Mouse (Mus musculus) forebrain, embryonic 16.5 days (tissue): ENCODE data around the gene Xrra1. TPM values are rescaled to one million over a fixed set of nuclear protein-coding genes. Genes with fewer than 3 reads are reported as not detected.
"Not testable (repeated sequence)": the region's sequence is repeated elsewhere in the genome, so short reads cannot be mapped to it uniquely, and the experiment has no call there.

Experiments
- ATAC-seq: fragments of 200-750 bp; cut with Nextera tagmentation; 2 replicates; pipeline ENCODE4 v1.8.0; 2017; ENCODE audit warnings: mild to moderate bottlenecking, moderate library complexity
- H3K27ac ChIP-seq: fragments of 300-500 bp; sonication (generic); 2 replicates; pipeline ENCODE4 v1.5.1; 2014; ENCODE audit warnings: low read length, control low read depth
- H3K27me3 ChIP-seq: fragments of 300-500 bp; sonication (generic); replicated peaks from 2 replicates; pipeline ENCODE4 v1.6.1; 2014; ENCODE audit warnings: low read length; ENCODE audit not compliant: control insufficient read depth, insufficient read depth
- H3K36me3 ChIP-seq: fragments of 300-500 bp; sonication (generic); 2 replicates; pipeline ENCODE4 v1.6.1; 2014; ENCODE audit not compliant: control insufficient read depth, insufficient read depth
- H3K4me1 ChIP-seq: fragments of 300-500 bp; sonication (generic); replicated peaks from 2 replicates; pipeline ENCODE4 v1.6.1; 2014; ENCODE audit warnings: low read length; ENCODE audit not compliant: control insufficient read depth, insufficient read depth
- H3K4me2 ChIP-seq: fragments of 300-500 bp; sonication (generic); 2 replicates; pipeline ENCODE4 v1.6.1; 2014; ENCODE audit warnings: mild to moderate bottlenecking, low read length, control low read depth
- H3K4me3 ChIP-seq: fragments of 300-500 bp; sonication (generic); replicated peaks from 2 replicates; pipeline ENCODE4 v1.5.1; 2014; ENCODE audit warnings: mild to moderate bottlenecking, low read length, control low read depth
- H3K9ac ChIP-seq: fragments of 300-500 bp; sonication (generic); replicated peaks from 2 replicates; pipeline ENCODE4 v1.6.1; 2014; ENCODE audit warnings: low read depth, low read length, control low read depth
- H3K9me3 ChIP-seq: fragments of 300-500 bp; sonication (generic); 2 replicates; pipeline ENCODE4 v1.6.1; 2016; ENCODE audit warnings: low read length; ENCODE audit not compliant: control insufficient read depth
- WGBS: fragments of 180-500 bp; shearing (Covaris S2); extraction: QIAGEN DNeasy Blood & Tissue Kit; methylation state at CpG from one replicate; pipeline ENCODE4 v1.1.7; 2014; 5-methylcytosine and 5-hydroxymethylcytosine counted together
- polyA plus RNA-seq: library from polyadenylated mRNA; unstranded; fragments of >200 nt; fragmentation: Nextera tagmentation; extraction: Ambion mirVana; gene quantifications from 2 replicates; pipeline ENCODE4 v1.2.1, GENCODE M21; 2015

Xrra1 gene
- polyA plus RNA-seq, 1 experiment from 2014 or later = 0.70 TPM

DNA sequence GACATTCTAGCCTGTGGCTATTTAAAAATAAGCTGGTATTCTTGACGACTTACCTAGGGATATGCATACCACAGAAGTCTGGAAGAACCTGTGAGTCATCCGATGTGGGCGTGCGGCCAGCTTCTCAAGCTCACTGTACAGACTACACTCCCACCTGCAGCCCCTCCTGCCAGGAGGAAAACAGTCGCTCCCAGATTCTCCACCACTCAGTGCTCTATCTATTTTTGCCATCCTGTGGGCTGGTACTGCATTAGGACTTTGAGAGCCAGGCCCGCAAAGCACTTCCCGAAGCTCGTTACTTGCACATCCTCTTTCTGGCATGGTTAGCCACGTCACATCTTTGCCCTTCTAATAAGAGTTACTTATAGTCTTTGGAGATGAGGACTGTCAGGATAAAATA is 88.4 kb downstream of the Xrra1 start:
- H3K36me3 ChIP-seq = peaks cover 11% of the 10 kb centered on the region; the same call in 1 of the 2 replicates
- no peak for ATAC-seq
- WGBS = 83% methylated on average over 9 of the region's 9 CpGs

DNA sequence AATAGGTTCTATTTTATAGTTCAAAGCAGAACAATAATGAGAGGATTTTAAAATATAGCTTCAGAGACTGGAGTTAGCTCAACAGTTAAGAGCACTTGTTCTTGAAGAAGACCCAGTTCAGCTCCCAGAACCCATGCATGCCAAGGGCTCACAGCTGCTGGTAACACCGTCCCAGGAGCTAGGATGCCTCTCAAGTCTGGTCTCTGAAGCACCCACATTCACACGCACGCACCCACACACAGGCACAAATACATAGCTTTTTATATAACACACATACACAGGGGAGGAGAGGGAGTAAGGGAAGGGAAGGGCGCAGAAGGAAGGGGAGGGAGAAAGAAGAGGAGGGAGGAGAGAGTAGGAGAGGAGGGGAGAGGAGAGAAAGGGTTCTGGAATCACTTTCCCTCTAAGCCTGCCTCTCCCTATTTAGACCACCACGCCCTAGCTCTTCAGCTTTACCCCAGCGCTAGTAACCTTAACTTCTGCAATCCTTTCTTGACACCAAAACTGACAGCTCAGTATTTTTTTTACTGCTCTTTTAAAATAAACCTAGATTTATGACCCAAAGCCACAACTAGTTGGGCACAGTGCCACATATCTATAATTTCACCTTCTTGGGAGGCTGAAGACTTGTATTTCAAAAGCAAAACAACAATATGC is 94.7 kb downstream of the Xrra1 start:
- WGBS = 90% methylated on average over 6 of the region's 6 CpGs

More for the DNA sequence above, 88.4 kb downstream of the Xrra1 start:
- no peaks in the 10 kb centered on the region for H3K27me3 ChIP-seq
- H3K4me2 ChIP-seq = no peak overlapping the region
- H3K9ac ChIP-seq = no peak overlapping the region
- H3K9me3 ChIP-seq = no peaks in the 10 kb centered on the region
- no peaks in the 10 kb centered on the region; the same call in 1 of the 2 replicates for H3K4me1 ChIP-seq
- H3K4me3 ChIP-seq = no peak overlapping the region
- H3K27ac ChIP-seq = no peak overlapping the region

DNA sequence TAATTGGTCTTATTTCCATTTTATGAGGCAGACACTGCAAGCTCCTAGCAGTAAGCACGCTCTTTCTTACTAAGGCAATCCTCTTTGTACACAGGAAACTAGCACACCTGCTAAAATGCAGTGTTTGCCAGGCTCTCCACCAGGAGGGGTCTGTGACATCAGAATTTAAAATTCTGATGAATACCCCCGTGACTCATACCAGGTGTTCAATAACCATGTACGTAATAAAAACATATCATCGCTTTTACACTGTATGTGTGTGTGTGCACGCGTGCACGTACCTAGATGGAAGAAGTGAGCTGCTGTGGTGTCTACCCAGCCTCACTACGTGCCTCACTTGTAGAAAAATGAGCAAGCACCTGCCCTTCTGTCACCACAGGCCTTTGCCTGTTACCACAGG is 95.3 kb downstream of the Xrra1 start:
- Histone ChIP-seq H3K9ac (no peak overlapping the region), H3K27ac (no peak overlapping the region), H3K4me3 (no peak overlapping the region), H3K36me3 (no peaks in the 10 kb centered on the region), H3K27me3 (no peaks in the 10 kb centered on the region), H3K4me1 (peaks cover 6% of the 10 kb centered on the region), H3K4me2 (no peak overlapping the region), H3K9me3 (no peaks in the 10 kb centered on the region)
- 92% methylated on average over 8 of the region's 8 CpGs for WGBS
- no peak for ATAC-seq

More for the DNA sequence above, 94.7 kb downstream of the Xrra1 start:
- H3K36me3 ChIP-seq = no peaks in the 10 kb centered on the region
- no peak overlapping the region for H3K9ac ChIP-seq
- no peaks in the 10 kb centered on the region for H3K9me3 ChIP-seq
- H3K27me3 ChIP-seq = no peaks in the 10 kb centered on the region
- no peak overlapping the region for H3K27ac ChIP-seq
- H3K4me1 ChIP-seq = peaks cover 6% of the 10 kb centered on the region
- no peak for ATAC-seq
- H3K4me2 ChIP-seq = no peak overlapping the region
- no peak overlapping the region for H3K4me3 ChIP-seq

DNA sequence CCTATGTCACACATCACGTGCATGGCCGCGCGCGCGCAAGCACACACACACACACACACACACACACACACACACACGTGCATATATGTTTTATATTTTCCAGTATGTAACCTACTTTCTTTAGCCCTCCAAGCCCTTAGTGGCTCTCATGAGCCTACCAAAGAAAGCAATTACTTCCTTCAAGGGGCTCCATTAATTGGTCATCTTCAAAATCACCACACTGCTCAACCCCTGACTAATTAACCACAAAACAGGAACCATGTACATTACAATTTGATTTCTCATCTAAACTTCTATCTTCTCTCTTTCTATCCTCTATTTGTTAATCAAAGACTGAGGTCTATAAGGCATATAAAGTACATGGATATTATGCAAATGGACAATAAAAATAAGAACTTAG is 97.2 kb downstream of the Xrra1 start:
- WGBS = 94% methylated on average over 7 of the region's 7 CpGs
- H3K36me3 ChIP-seq = no peaks in the 10 kb centered on the region
- H3K27ac ChIP-seq = no peak overlapping the region
- no peak overlapping the region for H3K4me3 ChIP-seq
- no peak overlapping the region for H3K4me2 ChIP-seq
- no peak for ATAC-seq
- H3K4me1 ChIP-seq = peaks cover 6% of the 10 kb centered on the region
- no peak overlapping the region for H3K9ac ChIP-seq
- H3K9me3 ChIP-seq = no peaks in the 10 kb centered on the region
- no peaks in the 10 kb centered on the region for H3K27me3 ChIP-seq

DNA sequence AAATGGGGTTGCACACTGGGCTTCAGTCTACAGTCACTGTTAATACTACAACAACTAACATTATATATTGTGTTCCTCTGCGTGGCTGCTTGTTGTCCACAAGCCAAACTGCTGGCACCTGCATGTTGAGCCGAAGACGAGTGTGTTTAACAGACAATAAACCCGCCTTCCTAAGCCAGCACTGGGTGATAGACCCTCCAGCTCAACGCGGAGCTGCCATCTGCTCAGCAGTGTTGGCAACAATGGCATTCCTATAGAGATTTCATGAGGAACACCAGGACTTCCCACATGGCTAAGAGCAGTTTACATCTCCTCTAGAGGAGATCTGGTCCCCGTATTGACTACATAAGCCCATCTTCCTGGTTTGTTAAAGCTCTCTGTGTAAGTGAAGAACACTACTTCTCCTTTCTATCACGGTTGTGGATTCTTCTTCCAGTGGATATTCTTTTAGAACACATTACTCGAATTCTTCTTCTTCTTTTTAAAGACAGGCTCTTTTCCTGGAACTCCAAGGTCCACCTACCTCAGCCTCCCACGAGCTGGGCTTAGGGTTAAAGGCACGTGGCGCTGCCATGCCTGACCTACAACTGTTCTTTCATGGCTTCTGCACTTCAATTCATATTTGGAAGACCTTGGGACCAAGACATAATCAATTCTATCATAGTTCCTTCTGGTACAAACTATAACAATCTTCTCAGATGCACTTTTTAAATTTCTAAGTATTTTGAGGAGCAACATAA is 98.5 kb downstream of the Xrra1 start:
- 69% methylated on average over 12 of the region's 12 CpGs for WGBS
- H3K36me3 ChIP-seq = no peaks in the 10 kb centered on the region
- ATAC-seq = peak; percentile 47; the same call in 1 of the 2 replicates
- H3K27me3 ChIP-seq = no peaks in the 10 kb centered on the region
- H3K4me3 ChIP-seq = no peak overlapping the region
- H3K27ac ChIP-seq = no peak overlapping the region
- H3K9ac ChIP-seq = no peak overlapping the region
- H3K4me1 ChIP-seq = peaks cover 6% of the 10 kb centered on the region
- no peak overlapping the region for H3K4me2 ChIP-seq
- H3K9me3 ChIP-seq = no peaks in the 10 kb centered on the region

DNA sequence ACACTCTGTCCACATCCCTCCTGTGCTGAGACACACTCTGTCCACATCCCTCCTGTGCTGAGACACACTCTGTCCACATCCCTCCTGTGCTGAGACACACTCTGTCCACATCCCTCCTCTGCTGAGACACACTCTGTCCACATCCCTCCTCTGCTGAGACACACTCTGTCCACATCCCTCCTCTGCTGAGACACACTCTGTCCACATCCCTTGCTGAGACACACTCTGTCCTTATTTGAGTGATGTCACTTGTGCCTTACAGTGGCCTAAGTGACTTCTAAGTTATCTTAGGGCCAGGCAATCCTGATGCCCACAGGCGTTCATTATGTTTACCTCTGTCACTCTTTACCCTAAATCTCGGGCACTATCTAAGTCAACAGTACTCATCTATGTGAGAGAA is 101.7 kb downstream of the Xrra1 start:
- not testable (repeated sequence) for H3K27ac ChIP-seq, H3K36me3 ChIP-seq

DNA sequence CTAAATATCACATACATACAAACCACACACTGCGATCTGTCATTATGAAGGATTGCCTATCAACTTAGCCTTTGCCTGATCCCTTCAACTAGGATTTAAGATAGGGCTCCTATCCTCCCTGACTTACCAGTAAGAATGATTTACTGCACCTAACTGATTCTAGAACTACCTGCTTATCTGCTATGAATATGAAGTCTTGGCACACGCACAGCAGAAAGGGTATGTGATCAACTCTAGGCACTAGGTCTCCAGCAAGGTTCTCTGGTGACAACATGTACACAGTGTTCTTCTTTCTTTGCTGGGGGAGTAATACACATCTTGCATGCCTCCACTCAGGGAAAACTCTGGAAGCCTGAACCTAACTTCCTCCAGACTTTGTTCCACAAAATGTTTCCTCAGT is 102.6 kb downstream of the Xrra1 start:
- Histone ChIP-seq H3K27ac (no peak overlapping the region), H3K9me3 (no peaks in the 10 kb centered on the region), H3K9ac (no peak overlapping the region), H3K27me3 (no peaks in the 10 kb centered on the region), H3K4me1 (peaks cover 37% of the 10 kb centered on the region), H3K4me3 (no peak overlapping the region), H3K4me2 (no peak overlapping the region), H3K36me3 (no peaks in the 10 kb centered on the region)
- no peak for ATAC-seq
- WGBS = 95% methylated on average over 2 of the region's 2 CpGs

More for the DNA sequence above, 101.7 kb downstream of the Xrra1 start:
- not testable (repeated sequence) for H3K4me3 ChIP-seq, H3K4me2 ChIP-seq, H3K27me3 ChIP-seq, H3K9ac ChIP-seq, H3K9me3 ChIP-seq, ATAC-seq
- H3K4me1 ChIP-seq = peaks cover 29% of the 10 kb centered on the region
- 87% methylated on average over 2 of the region's 2 CpGs for WGBS

DNA sequence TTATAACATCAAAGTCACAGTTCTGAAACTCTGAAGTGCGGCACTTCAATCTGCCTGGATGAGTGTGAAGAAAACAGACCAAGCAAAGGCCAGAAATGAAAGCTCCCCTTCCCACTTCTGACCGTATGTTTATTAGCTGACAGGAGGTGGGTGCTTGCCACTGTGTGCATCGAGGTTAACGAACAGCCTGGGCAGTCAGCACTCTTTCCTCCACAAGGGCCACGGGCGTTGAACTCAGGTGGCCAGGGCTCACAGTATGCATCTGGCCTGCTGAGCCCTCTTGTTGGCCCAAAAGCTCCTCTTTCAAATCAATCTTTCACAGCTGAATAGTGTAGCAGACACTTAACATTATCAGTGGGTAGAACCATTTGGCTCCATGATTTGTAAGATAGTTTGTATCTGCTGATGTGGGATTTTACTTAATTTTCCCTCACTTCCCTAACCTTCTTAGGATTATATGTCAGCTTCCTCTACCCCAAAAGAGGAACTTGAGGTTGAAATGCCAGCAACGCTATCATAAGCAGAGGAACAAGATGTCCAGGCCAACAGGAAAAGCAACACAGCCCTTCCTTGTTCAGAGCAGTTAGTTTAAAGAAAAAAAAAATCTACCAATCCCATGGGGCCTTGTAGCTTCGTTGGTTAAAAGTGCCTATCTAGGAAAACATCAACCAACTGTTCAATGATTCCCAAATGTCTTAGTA is 103.8 kb downstream of the Xrra1 start:
- no peak overlapping the region for H3K4me3 ChIP-seq
- H3K4me2 ChIP-seq = no peak overlapping the region
- no peaks in the 10 kb centered on the region for H3K9me3 ChIP-seq
- H3K9ac ChIP-seq = no peak overlapping the region
- no peaks in the 10 kb centered on the region for H3K27me3 ChIP-seq
- WGBS = 66% methylated on average over 8 of the region's 8 CpGs
- H3K4me1 ChIP-seq = peaks cover 34% of the 10 kb centered on the region
- H3K36me3 ChIP-seq = no peaks in the 10 kb centered on the region
- H3K27ac ChIP-seq = no peak overlapping the region
- ATAC-seq = no peak

DNA sequence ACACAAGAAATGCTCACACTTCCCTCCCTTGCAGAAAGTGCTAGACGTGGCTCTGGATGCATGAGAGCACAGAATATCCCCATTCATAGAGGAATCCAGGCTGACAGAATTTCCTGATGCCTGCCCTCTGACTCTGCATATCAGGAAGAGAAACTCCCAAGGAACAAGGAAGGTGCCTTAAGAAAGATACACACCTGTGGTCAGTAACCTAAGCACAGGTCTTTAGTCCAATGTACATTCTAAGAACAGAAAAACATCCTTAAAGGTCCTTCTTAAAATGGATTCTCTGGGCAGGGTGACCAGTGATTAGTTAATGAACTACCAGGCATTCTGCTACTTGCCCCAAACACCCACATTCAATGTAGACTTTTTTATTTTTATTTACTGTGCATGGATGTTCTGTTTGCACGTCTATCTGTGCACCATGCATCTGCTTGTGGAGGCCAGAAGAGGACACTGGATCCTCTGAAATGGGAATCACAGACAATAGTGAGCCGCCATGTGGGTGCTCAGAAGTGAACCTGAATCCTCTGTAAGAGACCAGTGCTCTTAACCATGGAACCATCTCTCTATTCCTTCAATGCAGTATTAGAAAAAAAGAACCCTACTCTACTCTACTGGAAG is 104.4 kb downstream of the Xrra1 start:
- WGBS = 74% methylated on average over 3 of the region's 3 CpGs

More for the DNA sequence above, 104.4 kb downstream of the Xrra1 start:
- no peak overlapping the region for H3K4me2 ChIP-seq
- H3K9ac ChIP-seq = no peak overlapping the region
- no peak overlapping the region for H3K27ac ChIP-seq
- no peak for ATAC-seq
- no peaks in the 10 kb centered on the region for H3K36me3 ChIP-seq
- no peaks in the 10 kb centered on the region for H3K9me3 ChIP-seq
- no peak overlapping the region for H3K4me3 ChIP-seq
- peaks cover 36% of the 10 kb centered on the region for H3K4me1 ChIP-seq
- H3K27me3 ChIP-seq = no peaks in the 10 kb centered on the region
